Mouse (Mus musculus): ENCODE results near the gene Cdv3. TPM values are rescaled to one million over a fixed set of nuclear protein-coding genes. Genes with fewer than 3 reads are reported as not detected.

Gene Cdv3
- total RNA-seq, 1 experiment, result 233 TPM

- in situ Hi-C loops (cut with MboI; ENCODE audit: low sequenced_read_pairs in 2 of 2, unreplicated experiment in 2 of 2), result no loop called here
- no peak overlapping the region for H3K27ac ChIP-seq (ENCODE audit: insufficient read depth, low read depth, low read length, poor library complexity, severe bottlenecking)
- TF ChIP-seq HCFC1 (IDR thresholded peaks at IDR 0.05; ENCODE audit: borderline replicate concordance, insufficient read depth, low read length) (no peak), MAFK (IDR thresholded peaks at IDR 0.05; ENCODE audit: insufficient read depth, low read depth, low read length) (no peak), CHD2 (IDR thresholded peaks at IDR 0.05; ENCODE audit: low read depth, low read length) (no peak), ZC3H11A (IDR thresholded peaks at IDR 0.05; ENCODE audit: borderline replicate concordance, low read depth, low read length) (no peak), ZNF384 (IDR thresholded peaks at IDR 0.05; ENCODE audit: low read depth, low read length) (no peak)
- DNase-seq (ENCODE audit: low read depth, low spot score), result no peak
- no peaks in the 10 kb centered on the region for H3K9me3 ChIP-seq (ENCODE audit: control insufficient read depth, insufficient read depth, low read depth, low read length)
- H3K9ac ChIP-seq (ENCODE audit: insufficient read depth, low read depth, low read length, poor library complexity, severe bottlenecking), result no peak overlapping the region
- H3K36me3 ChIP-seq (ENCODE audit: control insufficient read depth, insufficient read depth, low read length, poor library complexity, severe bottlenecking), result no peaks in the 10 kb centered on the region
- peaks cover 3% of the 10 kb centered on the region in 2 experiments; a peak in 3 of 4 replicates for H3K4me1 ChIP-seq (ENCODE audit: control insufficient read depth in 2 of 2, insufficient read depth in 2 of 2, low read length in 2 of 2, poor library complexity in 1 of 2)
- no peak overlapping the region for H3K4me3 ChIP-seq (ENCODE audit: insufficient read depth in 1 of 2, low read depth in 1 of 2, low read length in 2 of 2, poor library complexity in 1 of 2, severe bottlenecking in 1 of 2)
These were observed 18.6 kb upstream of the Cdv3 start for GRCm38 (mm10) chr9:103384141-103384796.

GRCm38 (mm10) chr9:103383576-103383975 is 17.9 kb upstream of the Cdv3 start:
- Histone ChIP-seq H3K9me3 (ENCODE audit: control insufficient read depth, insufficient read depth, low read depth, low read length) (no peaks in the 10 kb centered on the region), H3K27ac (ENCODE audit: insufficient read depth, low read depth, low read length, poor library complexity, severe bottlenecking) (no peak overlapping the region), H3K4me1 (ENCODE audit: control insufficient read depth in 2 of 2, insufficient read depth in 2 of 2, low read length in 2 of 2, poor library complexity in 1 of 2) (peaks cover 3 to 7% of the 10 kb centered on the region in 2 experiments; a peak in 3 of 4 replicates), H3K36me3 (ENCODE audit: control insufficient read depth, insufficient read depth, low read length, poor library complexity, severe bottlenecking) (no peaks in the 10 kb centered on the region), H3K4me3 (ENCODE audit: insufficient read depth in 1 of 2, low read depth in 1 of 2, low read length in 2 of 2, poor library complexity in 1 of 2, severe bottlenecking in 1 of 2) (no peak overlapping the region), H3K9ac (ENCODE audit: insufficient read depth, low read depth, low read length, poor library complexity, severe bottlenecking) (no peak overlapping the region)
- no peak for DNase-seq (ENCODE audit: low read depth, low spot score)
- TF ChIP-seq CHD2 (IDR thresholded peaks at IDR 0.05; ENCODE audit: low read depth, low read length) (no peak), HCFC1 (IDR thresholded peaks at IDR 0.05; ENCODE audit: borderline replicate concordance, insufficient read depth, low read length) (no peak), ZNF384 (IDR thresholded peaks at IDR 0.05; ENCODE audit: low read depth, low read length) (no peak), MAFK (IDR thresholded peaks at IDR 0.05; ENCODE audit: insufficient read depth, low read depth, low read length) (no peak), ZC3H11A (IDR thresholded peaks at IDR 0.05; ENCODE audit: borderline replicate concordance, low read depth, low read length) (no peak)
- in situ Hi-C loops (cut with MboI; ENCODE audit: low sequenced_read_pairs in 2 of 2, unreplicated experiment in 2 of 2), result no loop called here

GRCm38 (mm10) chr9:103382989-103383388 is 17.3 kb upstream of the Cdv3 start:
- Histone ChIP-seq H3K9me3 (ENCODE audit: control insufficient read depth, insufficient read depth, low read depth, low read length) (no peaks in the 10 kb centered on the region), H3K4me3 (ENCODE audit: insufficient read depth in 1 of 2, low read depth in 1 of 2, low read length in 2 of 2, poor library complexity in 1 of 2, severe bottlenecking in 1 of 2) (no peak overlapping the region), H3K4me1 (ENCODE audit: control insufficient read depth in 2 of 2, insufficient read depth in 2 of 2, low read length in 2 of 2, poor library complexity in 1 of 2) (peaks cover 3 to 7% of the 10 kb centered on the region in 2 experiments; a peak in 3 of 4 replicates), H3K27ac (ENCODE audit: insufficient read depth, low read depth, low read length, poor library complexity, severe bottlenecking) (no peak overlapping the region), H3K9ac (ENCODE audit: insufficient read depth, low read depth, low read length, poor library complexity, severe bottlenecking) (no peak overlapping the region), H3K36me3 (ENCODE audit: control insufficient read depth, insufficient read depth, low read length, poor library complexity, severe bottlenecking) (no peaks in the 10 kb centered on the region)
- in situ Hi-C loops (cut with MboI; ENCODE audit: low sequenced_read_pairs in 2 of 2, unreplicated experiment in 2 of 2), result no loop called here
- DNase-seq (ENCODE audit: low read depth, low spot score), result no peak
- TF ChIP-seq MAFK (IDR thresholded peaks at IDR 0.05; ENCODE audit: insufficient read depth, low read depth, low read length) (no peak), HCFC1 (IDR thresholded peaks at IDR 0.05; ENCODE audit: borderline replicate concordance, insufficient read depth, low read length) (no peak), ZNF384 (IDR thresholded peaks at IDR 0.05; ENCODE audit: low read depth, low read length) (no peak), CHD2 (IDR thresholded peaks at IDR 0.05; ENCODE audit: low read depth, low read length) (no peak), ZC3H11A (IDR thresholded peaks at IDR 0.05; ENCODE audit: borderline replicate concordance, low read depth, low read length) (no peak)

- no peak overlapping the region for H3K27ac ChIP-seq (ENCODE audit: insufficient read depth, low read depth, low read length, poor library complexity, severe bottlenecking)
- H3K9me3 ChIP-seq (ENCODE audit: control insufficient read depth, insufficient read depth, low read depth, low read length), result no peaks in the 10 kb centered on the region
- no peak for DNase-seq (ENCODE audit: low read depth, low spot score)
- peaks cover 0 to 12% of the 10 kb centered on the region in 2 experiments; a peak in 2 of 4 replicates for H3K4me1 ChIP-seq (ENCODE audit: control insufficient read depth in 2 of 2, insufficient read depth in 2 of 2, low read length in 2 of 2, poor library complexity in 1 of 2)
- H3K9ac ChIP-seq (ENCODE audit: insufficient read depth, low read depth, low read length, poor library complexity, severe bottlenecking), result no peak overlapping the region
- H3K36me3 ChIP-seq (ENCODE audit: control insufficient read depth, insufficient read depth, low read length, poor library complexity, severe bottlenecking), result no peaks in the 10 kb centered on the region
- in situ Hi-C loops (cut with MboI; ENCODE audit: low sequenced_read_pairs in 2 of 2, unreplicated experiment in 2 of 2), result no loop called here
- H3K4me3 ChIP-seq (ENCODE audit: insufficient read depth in 1 of 2, low read depth in 1 of 2, low read length in 2 of 2, poor library complexity in 1 of 2, severe bottlenecking in 1 of 2), result no peak overlapping the region
- no peak for TF ChIP-seq ZNF384 (IDR thresholded peaks at IDR 0.05; ENCODE audit: low read depth, low read length)
- TF ChIP-seq HCFC1 (IDR thresholded peaks at IDR 0.05; ENCODE audit: borderline replicate concordance, insufficient read depth, low read length), result no peak
- no peak for TF ChIP-seq CHD2 (IDR thresholded peaks at IDR 0.05; ENCODE audit: low read depth, low read length)
- TF ChIP-seq MAFK (IDR thresholded peaks at IDR 0.05; ENCODE audit: insufficient read depth, low read depth, low read length), result no peak
- no peak for TF ChIP-seq ZC3H11A (IDR thresholded peaks at IDR 0.05; ENCODE audit: borderline replicate concordance, low read depth, low read length)
These were observed 14.9 kb upstream of the Cdv3 start for GRCm38 (mm10) chr9:103380566-103380965.
